Mouse (Mus musculus) liver, embryonic 12.5 days (tissue): ENCODE data around the gene Ppm1b. TPM values are rescaled to one million over a fixed set of nuclear protein-coding genes. Genes with fewer than 3 reads are reported as not detected.
"Not testable (repeated sequence)": the region's sequence is repeated elsewhere in the genome, so short reads cannot be mapped to it uniquely, and the experiment has no call there.

Experiments
- ATAC-seq: fragments of 200-750 bp; cut with Nextera tagmentation; 2 replicates; pipeline ENCODE4 v1.8.0; 2017; ENCODE audit warnings: moderate number of reproducible peaks, mild to moderate bottlenecking, moderate library complexity
- H3K27ac ChIP-seq: fragments of 300-500 bp; sonication (generic); 2 replicates; pipeline ENCODE4 v1.5.1; 2016; ENCODE audit warnings: mild to moderate bottlenecking
- H3K27me3 ChIP-seq: fragments of 300-500 bp; sonication (generic); replicated peaks from 2 replicates; pipeline ENCODE4 v1.6.1; 2016; ENCODE audit warnings: mild to moderate bottlenecking, moderate library complexity
- H3K36me3 ChIP-seq: fragments of 300-500 bp; sonication (generic); 2 replicates; pipeline ENCODE4 v1.6.1; 2016; ENCODE audit warnings: mild to moderate bottlenecking, moderate library complexity
- H3K4me1 ChIP-seq: fragments of 300-500 bp; sonication (generic); 2 replicates; pipeline ENCODE4 v1.6.1; 2016
- H3K4me2 ChIP-seq: fragments of 300-500 bp; sonication (generic); 2 replicates; pipeline ENCODE4 v1.6.1; 2016; ENCODE audit warnings: mild to moderate bottlenecking, moderate library complexity
- H3K4me3 ChIP-seq: fragments of 300-500 bp; sonication (generic); 2 replicates; pipeline ENCODE4 v1.5.1; 2016; ENCODE audit warnings: mild to moderate bottlenecking, moderate library complexity
- H3K9ac ChIP-seq: fragments of 300-500 bp; sonication (generic); 2 replicates; pipeline ENCODE4 v1.6.1; 2016; ENCODE audit warnings: mild to moderate bottlenecking, moderate library complexity
- H3K9me3 ChIP-seq: fragments of 300-500 bp; sonication (generic); replicated peaks from 2 replicates; pipeline ENCODE4 v1.6.1; 2016; ENCODE audit warnings: mild to moderate bottlenecking, moderate library complexity
- WGBS: fragments of 180-500 bp; shearing (Covaris S2); methylation state at CpG from one replicate; pipeline ENCODE4 v1.1.7; 2016; ENCODE audit not compliant: insufficient replicate concordance; 5-methylcytosine and 5-hydroxymethylcytosine counted together
- polyA plus RNA-seq: library from polyadenylated mRNA; unstranded; fragments of >200 nt; fragmentation: Nextera tagmentation; extraction: Ambion mirVana; gene quantifications from 2 replicates; pipeline ENCODE4 v1.2.1, GENCODE M21; 2016

Gene Ppm1b
- polyA plus RNA-seq = 71.7 and 75.2 TPM in 2 replicates

DNA sequence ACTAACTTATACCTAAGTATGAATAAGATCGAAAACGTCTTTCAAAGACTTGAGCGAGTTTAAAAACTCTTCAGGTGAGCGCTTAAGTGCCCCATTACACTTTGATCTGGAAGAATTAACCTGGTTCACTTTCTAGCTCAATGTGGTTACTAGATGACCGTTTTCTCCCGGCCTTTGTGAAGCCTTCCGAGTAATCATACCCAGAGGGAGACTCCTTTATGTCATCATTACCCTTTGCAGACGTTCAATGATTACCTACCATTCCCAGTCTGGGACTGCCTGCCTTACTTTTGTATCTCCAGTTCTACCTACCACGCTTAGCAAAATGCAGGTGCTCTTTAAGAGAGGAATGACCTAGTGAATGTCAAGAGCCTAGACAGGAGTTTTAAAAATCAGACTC, at the start of gene Ppm1b:
Ppm1b (plus strand) TSS at position 301 of the 400 bp plus-strand sequence.
- H3K27ac ChIP-seq = peak within 1 kb of the TSS; percentile 96
- no peaks in the 10 kb centered on the region for H3K27me3 ChIP-seq
- no peak for ATAC-seq
- H3K4me2 ChIP-seq = peak within 1 kb of the TSS; percentile 86
- H3K36me3 ChIP-seq = peaks cover 4% of the 10 kb centered on the region; the same call in 1 of the 2 replicates
- H3K4me1 ChIP-seq = peaks cover 34% of the 10 kb centered on the region
- peak within 1 kb of the TSS; percentile 77 for H3K9ac ChIP-seq
- WGBS = 24% methylated on average over 9 of the region's 9 CpGs
- H3K9me3 ChIP-seq = no peaks in the 10 kb centered on the region
- peak within 1 kb of the TSS; percentile 98 for H3K4me3 ChIP-seq

DNA sequence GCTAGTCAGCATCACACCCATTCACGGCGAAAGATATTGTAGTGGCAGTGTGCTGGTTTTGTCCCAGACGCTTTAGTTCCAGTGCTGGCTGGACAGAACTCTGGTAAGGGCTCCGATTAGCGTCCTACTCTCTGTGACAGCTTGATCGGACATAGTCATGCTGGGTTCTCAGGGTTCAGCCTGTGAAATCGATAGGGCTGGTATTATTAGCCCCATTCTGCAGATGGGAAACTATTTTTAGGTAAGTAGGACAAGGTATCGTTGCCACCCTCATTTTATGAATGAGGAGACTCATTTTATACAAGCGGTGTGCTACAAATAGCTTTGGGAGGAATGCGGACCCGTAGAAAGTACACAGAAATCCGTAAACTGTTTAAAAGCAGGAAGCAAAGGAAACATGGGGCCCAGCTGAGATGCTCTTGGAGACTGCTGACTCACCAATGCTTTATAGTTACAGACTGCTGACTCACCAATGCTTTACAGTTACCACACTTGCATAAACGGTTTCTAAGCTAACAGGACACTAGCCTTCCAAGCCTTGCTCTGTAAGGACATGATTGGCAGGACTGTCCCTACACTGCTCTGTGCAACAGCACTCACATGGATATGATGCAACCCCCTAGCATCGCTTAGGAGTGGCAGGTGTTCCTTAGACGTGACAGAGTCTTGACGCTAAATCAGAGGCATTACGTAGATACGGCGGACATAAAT, 34.7 kb upstream of the Ppm1b start:
- Histone ChIP-seq H3K4me3 (no peak overlapping the region), H3K4me1 (peaks cover 38% of the 10 kb centered on the region), H3K27me3 (no peaks in the 10 kb centered on the region), H3K9ac (no peak overlapping the region), H3K4me2 (0 out of 2 replicates have a peak overlapping the region, but pooled peaks have one; percentile 13), H3K27ac (peak overlapping the region; percentile 67), H3K9me3 (no peaks in the 10 kb centered on the region), H3K36me3 (no peaks in the 10 kb centered on the region)
- ATAC-seq = peak; percentile 45; the same call in 1 of the 2 replicates
- WGBS = 81% methylated on average over 19 of the region's 19 CpGs

- Histone ChIP-seq H3K36me3 (no peaks in the 10 kb centered on the region), H3K9me3 (no peaks in the 10 kb centered on the region), H3K4me2 (no peak overlapping the region), H3K4me3 (no peak overlapping the region), H3K27ac (peak overlapping the region; percentile 72), H3K9ac (no peak overlapping the region), H3K4me1 (peaks cover 65% of the 10 kb centered on the region), H3K27me3 (no peaks in the 10 kb centered on the region)
- 73% methylated on average over 5 of the region's 5 CpGs for WGBS
- ATAC-seq = peak; percentile 57
Observed at GRCm38 (mm10) chr17:84924779-84925178, 31.8 kb upstream of the Ppm1b start.

- 15% methylated on average over 5 of the region's 5 CpGs for WGBS
- peak overlapping the region; percentile 89 for H3K27ac ChIP-seq
Observed at GRCm38 (mm10) chr17:84926233-84926632, 30.3 kb upstream of the Ppm1b start.

GRCm38 (mm10) chr17:84927580-84927979, 29.0 kb upstream of the Ppm1b start:
- Histone ChIP-seq H3K4me3 (no peak overlapping the region), H3K27ac (peak overlapping the region; percentile 89; the same call in 1 of the 2 replicates), H3K9me3 (peaks cover 16% of the 10 kb centered on the region), H3K4me2 (no peak overlapping the region), H3K36me3 (peaks cover 6% of the 10 kb centered on the region), H3K4me1 (peaks cover 60% of the 10 kb centered on the region), H3K27me3 (no peaks in the 10 kb centered on the region), H3K9ac (no peak overlapping the region)
- WGBS = 76% methylated on average over 5 of the region's 5 CpGs
- no peak for ATAC-seq

More at GRCm38 (mm10) chr17:84926233-84926632, 30.3 kb upstream of the Ppm1b start:
- Histone ChIP-seq H3K27me3 (no peaks in the 10 kb centered on the region), H3K4me1 (peaks cover 68% of the 10 kb centered on the region), H3K36me3 (no peaks in the 10 kb centered on the region), H3K9me3 (peaks cover 4% of the 10 kb centered on the region; the same call in 1 of the 2 replicates), H3K9ac (peak overlapping the region; percentile 60), H3K4me3 (no peak overlapping the region), H3K4me2 (peak overlapping the region; percentile 47)
- ATAC-seq = peak; percentile 90

GRCm38 (mm10) chr17:84932943-84933342, 23.6 kb upstream of the Ppm1b start:
- H3K9me3 ChIP-seq = peaks cover 16% of the 10 kb centered on the region
- H3K36me3 ChIP-seq = peaks cover 6% of the 10 kb centered on the region
- peaks cover 70% of the 10 kb centered on the region for H3K4me1 ChIP-seq
- H3K4me3 ChIP-seq = no peak overlapping the region
- peak; percentile 23; the same call in 1 of the 2 replicates for ATAC-seq
- peak overlapping the region; percentile 55 for H3K4me2 ChIP-seq
- H3K9ac ChIP-seq = 0 out of 2 replicates have a peak overlapping the region, but pooled peaks have one; percentile 24
- WGBS = 52% methylated on average over 7 of the region's 7 CpGs
- H3K27me3 ChIP-seq = no peaks in the 10 kb centered on the region
- H3K27ac ChIP-seq = peak overlapping the region; percentile 88

DNA sequence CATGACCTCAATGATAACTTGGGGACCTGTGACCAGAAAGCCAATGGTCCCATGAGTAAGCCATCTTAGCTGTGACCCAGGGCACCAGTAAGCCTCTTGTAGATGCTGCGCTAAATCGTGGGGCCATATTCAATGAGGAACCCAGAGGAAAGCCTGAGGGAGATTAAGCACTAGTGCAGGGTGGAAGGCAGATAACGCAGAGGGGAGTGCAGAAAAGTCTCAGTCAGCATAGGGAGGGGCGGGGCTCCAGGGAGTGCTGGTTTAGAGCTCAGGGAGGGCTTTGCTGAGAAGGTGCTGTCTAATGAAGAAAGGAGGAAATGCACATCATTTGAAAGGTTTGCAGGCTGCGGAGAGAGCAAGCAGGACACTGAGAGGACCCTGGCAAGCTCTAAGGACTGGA, 22.6 kb upstream of the Ppm1b start:
- peak; percentile 98 for ATAC-seq
- Histone ChIP-seq H3K36me3 (peaks cover 6% of the 10 kb centered on the region), H3K27ac (peak overlapping the region; percentile 88), H3K9ac (peak overlapping the region; percentile 52), H3K4me3 (peak overlapping the region; percentile 21), H3K4me1 (peaks cover 60% of the 10 kb centered on the region), H3K4me2 (peak overlapping the region; percentile 55), H3K27me3 (no peaks in the 10 kb centered on the region), H3K9me3 (peaks cover 21% of the 10 kb centered on the region)
- 11% methylated on average over 5 of the region's 5 CpGs for WGBS

DNA sequence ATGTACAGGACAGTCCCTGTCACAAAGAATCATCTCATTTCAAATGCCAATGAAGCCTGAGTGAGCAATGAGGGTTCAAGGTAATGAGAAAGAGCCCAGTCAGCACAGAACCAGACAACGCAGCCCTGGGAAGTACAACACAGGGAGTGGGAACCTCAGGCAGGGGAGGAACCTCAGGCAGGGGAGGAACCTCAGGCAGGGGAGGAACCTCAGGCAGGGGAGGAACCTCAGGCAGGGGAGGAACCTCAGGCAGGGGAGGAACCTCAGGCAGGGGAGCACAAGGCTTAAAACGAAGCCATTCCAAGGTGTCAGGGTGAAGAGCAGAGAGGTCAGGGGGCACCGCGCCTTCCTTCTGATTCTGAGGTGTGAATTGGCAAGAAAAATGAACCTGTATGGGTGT, 20.9 kb upstream of the Ppm1b start:
- Histone ChIP-seq H3K4me1 (peaks cover 67% of the 10 kb centered on the region), H3K4me2 (peak overlapping the region; percentile 28), H3K27ac (peak overlapping the region; percentile 77), H3K9ac (peak overlapping the region; percentile 40; the same call in 1 of the 2 replicates), H3K9me3 (peaks cover 21% of the 10 kb centered on the region)
- peak; percentile 58 for ATAC-seq
- H3K36me3 ChIP-seq, H3K27me3 ChIP-seq, H3K4me3 ChIP-seq: not testable (repeated sequence)
- 44% methylated on average over 4 of the region's 4 CpGs for WGBS

- H3K4me1 ChIP-seq = peaks cover 74% of the 10 kb centered on the region
Observed at GRCm38 (mm10) chr17:84936301-84936700, 20.2 kb upstream of the Ppm1b start.

DNA sequence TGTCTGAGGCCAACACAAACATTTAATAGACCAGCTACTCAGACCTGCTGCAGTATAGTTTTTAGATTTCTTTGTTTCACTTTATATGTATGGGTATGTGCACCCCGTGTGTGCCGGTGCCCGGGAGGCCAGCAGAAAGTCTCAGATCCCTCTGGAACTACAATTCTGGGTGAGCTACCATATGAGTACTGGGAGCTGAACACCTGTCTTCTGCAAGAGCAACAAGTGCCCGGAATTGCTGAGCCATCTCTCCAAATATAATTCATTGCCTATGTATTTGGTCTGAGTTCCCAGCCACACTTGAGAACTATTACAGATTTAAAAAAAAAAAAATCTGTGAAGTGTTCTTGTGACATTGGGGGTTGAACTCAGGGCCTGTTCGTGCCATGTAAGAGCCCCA, 19.7 kb upstream of the Ppm1b start:
- Histone ChIP-seq H3K9ac (no peak overlapping the region), H3K9me3 (peaks cover 10% of the 10 kb centered on the region), H3K27me3 (no peaks in the 10 kb centered on the region), H3K4me1 (peaks cover 79% of the 10 kb centered on the region), H3K36me3 (peaks cover 5% of the 10 kb centered on the region), H3K4me3 (no peak overlapping the region), H3K27ac (peak overlapping the region; percentile 77), H3K4me2 (no peak overlapping the region)
- ATAC-seq = no peak
- 88% methylated on average over 5 of the region's 5 CpGs for WGBS

More at GRCm38 (mm10) chr17:84936301-84936700, 20.2 kb upstream of the Ppm1b start:
- no peak for ATAC-seq
- H3K27ac ChIP-seq = peak overlapping the region; percentile 77
- H3K9ac ChIP-seq = 0 out of 2 replicates have a peak overlapping the region, but pooled peaks have one; percentile 40
- 79% methylated on average over 9 of the region's 9 CpGs for WGBS
- H3K9me3 ChIP-seq = peaks cover 16% of the 10 kb centered on the region
- H3K4me3 ChIP-seq = no peak overlapping the region
- H3K4me2 ChIP-seq = peak overlapping the region; percentile 28
- peaks cover 6% of the 10 kb centered on the region for H3K36me3 ChIP-seq
- no peaks in the 10 kb centered on the region for H3K27me3 ChIP-seq

DNA sequence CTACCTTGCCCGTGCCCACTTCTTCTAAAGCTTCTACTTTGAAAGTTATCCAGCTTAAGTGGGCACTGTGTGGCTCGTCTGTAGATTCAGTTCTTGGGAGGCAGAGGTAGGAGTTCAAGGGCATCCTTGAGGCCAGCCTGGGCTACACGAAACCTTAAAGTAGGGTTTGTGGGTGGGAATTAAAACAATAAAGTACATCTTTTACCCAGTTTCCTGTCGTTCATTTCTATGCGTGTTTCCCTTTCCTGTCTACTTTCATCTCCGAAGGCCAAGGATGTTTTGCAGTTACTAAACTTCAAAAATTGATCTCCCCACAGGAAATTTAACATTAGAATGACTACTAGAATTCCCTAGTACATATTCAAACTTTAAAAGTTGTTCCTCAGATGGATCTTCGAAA, 19.3 kb upstream of the Ppm1b start:
- H3K4me1 ChIP-seq = peaks cover 83% of the 10 kb centered on the region
- ATAC-seq = no peak
- WGBS = 83% methylated on average over 7 of the region's 7 CpGs
- peaks cover under 1% of the 10 kb centered on the region for H3K36me3 ChIP-seq
- no peaks in the 10 kb centered on the region for H3K27me3 ChIP-seq
- peak overlapping the region; percentile 77; the same call in 1 of the 2 replicates for H3K27ac ChIP-seq
- H3K9me3 ChIP-seq = peaks cover 6% of the 10 kb centered on the region
- H3K4me3 ChIP-seq = no peak overlapping the region
- H3K4me2 ChIP-seq = no peak overlapping the region
- no peak overlapping the region for H3K9ac ChIP-seq

GRCm38 (mm10) chr17:84938215-84938614, 18.3 kb upstream of the Ppm1b start:
- Histone ChIP-seq H3K27ac (no peak overlapping the region), H3K27me3 (no peaks in the 10 kb centered on the region), H3K4me1 (peaks cover 83% of the 10 kb centered on the region), H3K36me3 (no peaks in the 10 kb centered on the region), H3K9ac (no peak overlapping the region), H3K4me2 (no peak overlapping the region), H3K9me3 (0 out of 2 replicates have a peak, but pooled peaks cover 5% of the 10 kb centered on the region), H3K4me3 (no peak overlapping the region)
- ATAC-seq = no peak
- 89% methylated on average over 4 of the region's 4 CpGs for WGBS
